Mouse (Mus musculus) megakaryocyte, embryonic 14.5 days (primary cell): ENCODE measurements around the gene Alkbh3.

Source experiments
- FLI1 ChIP-seq: IDR thresholded peaks from 2 replicates; pipeline ENCODE4 v1.6.1; 2012; ENCODE audit warnings: low read length, inconsistent platforms, mixed read lengths
- GATA1 ChIP-seq: IDR thresholded peaks from 3 replicates; pipeline ENCODE4 v1.6.1; 2012; ENCODE audit warnings: mixed read lengths, low read length, inconsistent platforms, borderline replicate concordance

DNA sequence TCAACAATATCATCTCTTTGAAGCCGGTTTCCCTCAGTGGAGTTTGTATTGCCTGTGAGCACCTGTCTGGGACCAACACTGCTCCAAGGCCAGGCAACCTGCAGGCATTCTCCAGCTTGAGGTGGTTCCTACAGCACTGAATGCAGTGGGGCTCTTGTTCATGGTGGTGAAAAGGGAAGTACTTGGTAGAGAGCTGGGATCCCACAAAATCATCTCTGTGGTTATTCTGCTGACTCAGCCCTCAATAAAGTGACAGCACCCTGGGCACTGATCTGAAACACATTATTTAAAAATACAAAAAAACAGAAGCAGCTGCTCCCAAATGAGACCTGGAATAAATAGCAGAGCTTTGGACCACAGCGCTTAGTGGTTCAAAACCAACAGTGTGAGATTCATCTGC is 22.2 kb downstream of the Alkbh3 start:
- TF ChIP-seq GATA1 (no peak), FLI1 (no peak)
